Mouse (Mus musculus) neural tube, embryonic 14.5 days (tissue): ENCODE results near the gene Cadm4. TPM values are rescaled to one million over a fixed set of nuclear protein-coding genes. Genes with fewer than 3 reads are reported as not detected.
A peak's percentile ranks its signal among the peaks of the same experiment; 100 is the strongest.

Experiments used
- ATAC-seq: fragments of 200-750 bp; cut with Nextera tagmentation; 2 replicates; pipeline ENCODE4 v1.8.0; 2017; ENCODE audit warnings: low read depth, mild to moderate bottlenecking, moderate TSS enrichment, moderate library complexity
- H3K27ac ChIP-seq: fragments of 300-500 bp; sonication (generic); 2 replicates; pipeline ENCODE4 v1.5.1; 2014; ENCODE audit warnings: low read depth, mild to moderate bottlenecking, control low read depth, low read length, moderate library complexity, mixed read lengths
- H3K27me3 ChIP-seq: fragments of 300-500 bp; sonication (generic); 2 replicates; pipeline ENCODE4 v1.6.1; 2014; ENCODE audit warnings: low read length; ENCODE audit not compliant: control insufficient read depth, insufficient read depth
- H3K36me3 ChIP-seq: fragments of 300-500 bp; sonication (generic); 2 replicates; pipeline ENCODE4 v1.6.1; 2014; ENCODE audit warnings: low read length, mixed read lengths; ENCODE audit not compliant: control insufficient read depth, insufficient read depth
- H3K4me1 ChIP-seq: fragments of 300-500 bp; sonication (generic); 2 replicates; pipeline ENCODE4 v1.6.1; 2014; ENCODE audit warnings: low read length; ENCODE audit not compliant: control insufficient read depth, insufficient read depth
- H3K4me2 ChIP-seq: fragments of 300-500 bp; sonication (generic); 2 replicates; pipeline ENCODE4 v1.6.1; 2014; ENCODE audit warnings: mild to moderate bottlenecking, low read depth, low read length, control low read depth
- H3K4me3 ChIP-seq: fragments of 300-500 bp; sonication (generic); 2 replicates; pipeline ENCODE4 v1.5.1; 2014; ENCODE audit warnings: low read depth, low read length, control low read depth, mixed read lengths
- H3K9ac ChIP-seq: fragments of 300-500 bp; sonication (generic); replicated peaks from 2 replicates; pipeline ENCODE4 v1.6.1; 2014; ENCODE audit warnings: low read depth, mild to moderate bottlenecking, control low read depth, low read length, mixed read lengths
- H3K9me3 ChIP-seq: fragments of 300-500 bp; sonication (generic); 2 replicates; pipeline ENCODE4 v1.6.1; 2016; ENCODE audit warnings: low read length; ENCODE audit not compliant: control insufficient read depth
- WGBS: fragments of 180-500 bp; shearing (Covaris S2); extraction: QIAGEN DNeasy Blood & Tissue Kit; methylation state at CpG from one replicate; pipeline ENCODE4 v1.1.7; 2014; 5-methylcytosine and 5-hydroxymethylcytosine counted together
- polyA plus RNA-seq: library from polyadenylated mRNA; unstranded; fragments of >200 nt; fragmentation: Nextera tagmentation; extraction: Ambion mirVana; gene quantifications from 2 replicates; pipeline ENCODE4 v1.2.1, GENCODE M21; 2014

The Cadm4 gene
- polyA plus RNA-seq, 1 experiment from 2014 or later = 22.6 TPM

DNA sequence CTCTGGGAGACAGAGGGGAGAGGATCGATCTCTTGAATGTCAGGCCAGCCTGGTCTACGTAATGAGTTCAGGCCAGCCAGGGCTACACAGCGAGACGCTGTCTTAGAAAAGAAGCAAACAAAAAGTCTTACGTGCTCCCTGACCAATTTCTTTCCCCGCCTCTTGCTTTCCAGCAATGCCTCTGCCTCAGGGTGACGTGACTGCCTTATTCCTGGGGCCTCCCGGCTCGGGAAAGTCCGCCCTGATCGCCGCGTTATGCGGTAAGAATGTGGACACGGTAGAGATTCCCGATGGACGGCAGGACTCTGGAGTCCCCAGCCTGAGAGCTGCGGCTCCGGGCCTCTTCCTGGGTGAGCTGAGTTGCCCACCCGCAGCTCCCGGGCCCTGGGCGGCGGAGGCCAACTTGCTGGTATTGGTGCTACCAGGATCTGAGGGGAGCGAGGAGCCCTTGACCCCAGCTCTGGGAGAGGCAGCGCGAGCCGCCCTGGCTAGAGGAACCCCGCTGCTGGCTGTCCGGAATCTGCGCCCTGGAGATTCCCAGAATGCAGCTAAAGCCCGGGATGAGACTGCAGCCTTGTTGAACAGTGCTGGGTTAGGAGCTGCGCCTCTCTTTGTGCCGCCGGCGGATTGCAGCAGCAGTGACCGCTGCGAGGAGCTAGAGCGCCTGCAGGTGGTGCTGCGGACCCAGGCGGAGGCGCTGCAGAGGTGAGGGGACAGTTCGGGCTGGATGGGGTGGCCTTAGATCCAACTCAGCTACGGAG lies 49.6 kb downstream of the Cadm4 start:
- peak; percentile 55 for ATAC-seq
- under 1% methylated on average over 43 of the region's 43 CpGs for WGBS
- no peaks in the 10 kb centered on the region for H3K9me3 ChIP-seq
- H3K4me1 ChIP-seq = peaks cover 33% of the 10 kb centered on the region
- no peaks in the 10 kb centered on the region for H3K27me3 ChIP-seq
- H3K9ac ChIP-seq = peak overlapping the region; percentile 96
- peak overlapping the region; percentile 81 for H3K27ac ChIP-seq
- H3K4me3 ChIP-seq = peak overlapping the region; percentile 72
- peaks cover 16% of the 10 kb centered on the region for H3K36me3 ChIP-seq
- H3K4me2 ChIP-seq = peak overlapping the region; percentile 96

GRCm38 (mm10) chr7:24533031-24533571 lies 51.3 kb downstream of the Cadm4 start:
- Histone ChIP-seq H3K4me2 (no peak overlapping the region), H3K9me3 (no peaks in the 10 kb centered on the region), H3K9ac (no peak overlapping the region), H3K36me3 (peaks cover 16% of the 10 kb centered on the region), H3K4me3 (no peak overlapping the region), H3K27ac (no peak overlapping the region), H3K4me1 (peaks cover 33% of the 10 kb centered on the region), H3K27me3 (no peaks in the 10 kb centered on the region)
- WGBS = 60% methylated on average over 28 of the region's 28 CpGs
- ATAC-seq = no peak

GRCm38 (mm10) chr7:24533806-24534205 lies 52.0 kb downstream of the Cadm4 start:
- ATAC-seq = no peak
- H3K4me1 ChIP-seq = peaks cover 33% of the 10 kb centered on the region
- peak overlapping the region; percentile 13; the same call in 1 of the 2 replicates for H3K4me3 ChIP-seq
- WGBS = 17% methylated on average over 23 of the region's 42 CpGs
- H3K27me3 ChIP-seq = no peaks in the 10 kb centered on the region
- no peak overlapping the region for H3K27ac ChIP-seq
- H3K9me3 ChIP-seq = no peaks in the 10 kb centered on the region
- 0 out of 2 replicates have a peak overlapping the region, but pooled peaks have one; percentile 8 for H3K4me2 ChIP-seq
- peaks cover 16% of the 10 kb centered on the region for H3K36me3 ChIP-seq
- no peak overlapping the region; the same call in 1 of the 2 replicates for H3K9ac ChIP-seq

DNA sequence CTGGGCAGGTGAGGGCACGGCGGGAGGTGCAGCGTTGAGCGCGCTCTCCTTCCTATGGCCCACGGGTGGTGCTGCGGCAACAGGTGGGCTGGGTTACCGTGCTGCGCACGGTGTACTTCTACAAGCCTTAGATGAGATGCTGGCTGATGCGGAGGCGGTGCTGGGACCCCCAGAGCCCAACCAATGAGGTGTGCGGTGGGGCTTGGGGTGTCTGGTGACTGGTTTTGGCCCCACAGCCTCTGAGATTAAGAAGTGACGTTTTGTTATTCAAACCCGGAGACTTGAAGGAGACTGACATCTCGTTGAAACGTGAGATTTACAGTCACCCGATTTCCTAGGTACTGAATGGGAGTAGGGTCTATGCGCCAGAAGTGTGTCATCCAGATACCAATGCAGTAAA lies 52.5 kb downstream of the Cadm4 start:
- WGBS = 23% methylated on average over 19 of the region's 19 CpGs
- Histone ChIP-seq H3K9me3 (no peaks in the 10 kb centered on the region), H3K4me1 (peaks cover 30% of the 10 kb centered on the region), H3K27me3 (no peaks in the 10 kb centered on the region), H3K36me3 (peaks cover 16% of the 10 kb centered on the region), H3K4me2 (0 out of 2 replicates have a peak overlapping the region, but pooled peaks have one; percentile 8), H3K27ac (no peak overlapping the region), H3K4me3 (peak overlapping the region; percentile 13; the same call in 1 of the 2 replicates), H3K9ac (no peak overlapping the region; the same call in 1 of the 2 replicates)
- no peak for ATAC-seq

- H3K9me3 ChIP-seq = no peaks in the 10 kb centered on the region
- no peaks in the 10 kb centered on the region for H3K27me3 ChIP-seq
- 61% methylated on average over 4 of the region's 4 CpGs for WGBS
- H3K4me3 ChIP-seq = no peak overlapping the region
- peaks cover 20% of the 10 kb centered on the region for H3K4me1 ChIP-seq
- H3K4me2 ChIP-seq = no peak overlapping the region
- H3K27ac ChIP-seq = no peak overlapping the region
- ATAC-seq = no peak
- H3K9ac ChIP-seq = no peak overlapping the region
- peaks cover 16% of the 10 kb centered on the region for H3K36me3 ChIP-seq
These were observed 55.3 kb downstream of the Cadm4 start for GRCm38 (mm10) chr7:24537081-24537480.

DNA sequence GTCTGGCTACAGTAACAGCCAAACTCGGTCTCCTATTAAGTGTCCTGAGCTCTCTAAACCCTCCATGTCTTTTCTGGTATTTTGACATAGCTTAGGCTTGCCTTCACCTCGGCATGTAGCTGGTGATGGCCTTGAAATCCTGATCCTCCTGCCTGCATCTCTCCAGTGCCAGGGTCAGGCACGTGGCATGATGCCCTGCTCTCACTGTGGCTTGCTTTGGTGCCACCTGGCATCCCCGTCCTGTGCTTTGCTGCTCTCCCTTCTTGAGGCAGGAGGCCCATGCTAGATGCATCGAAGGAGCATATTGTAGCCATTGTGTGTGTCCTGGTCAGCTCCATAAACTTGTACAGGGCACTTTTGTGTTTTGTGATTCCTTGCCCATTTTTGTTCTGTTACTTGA lies 55.8 kb downstream of the Cadm4 start:
- Histone ChIP-seq H3K27me3 (no peaks in the 10 kb centered on the region), H3K4me3 (no peak overlapping the region), H3K9me3 (no peaks in the 10 kb centered on the region), H3K9ac (no peak overlapping the region), H3K4me2 (no peak overlapping the region), H3K27ac (no peak overlapping the region), H3K36me3 (peaks cover 16% of the 10 kb centered on the region), H3K4me1 (peaks cover 15% of the 10 kb centered on the region)
- WGBS = 81% methylated on average over 5 of the region's 5 CpGs
- ATAC-seq = no peak

DNA sequence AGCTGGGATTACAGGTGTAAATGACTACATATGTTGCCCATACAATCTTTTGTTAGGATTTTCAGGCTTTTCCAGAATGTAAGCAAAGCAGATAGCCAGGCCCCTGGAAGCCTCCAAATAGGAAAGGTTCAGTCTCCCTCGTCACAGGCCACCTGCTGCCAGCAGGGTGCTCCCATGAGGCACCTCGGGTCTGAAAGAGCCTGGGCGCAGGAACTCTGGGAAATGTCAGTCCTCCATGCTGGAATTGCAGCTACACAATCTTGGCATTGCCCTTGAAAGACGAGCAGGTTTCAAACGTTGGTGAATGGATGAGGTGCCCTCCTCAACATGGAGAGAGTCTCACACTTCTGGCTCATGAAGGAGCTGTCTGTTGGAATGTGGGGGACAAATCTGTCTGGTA lies 56.3 kb downstream of the Cadm4 start:
- Histone ChIP-seq H3K36me3 (peaks cover 16% of the 10 kb centered on the region), H3K27me3 (no peaks in the 10 kb centered on the region), H3K4me1 (peaks cover 13% of the 10 kb centered on the region), H3K4me2 (no peak overlapping the region), H3K4me3 (no peak overlapping the region), H3K9ac (no peak overlapping the region), H3K27ac (no peak overlapping the region), H3K9me3 (no peaks in the 10 kb centered on the region)
- WGBS = 57% methylated on average over 5 of the region's 5 CpGs
- no peak for ATAC-seq

DNA sequence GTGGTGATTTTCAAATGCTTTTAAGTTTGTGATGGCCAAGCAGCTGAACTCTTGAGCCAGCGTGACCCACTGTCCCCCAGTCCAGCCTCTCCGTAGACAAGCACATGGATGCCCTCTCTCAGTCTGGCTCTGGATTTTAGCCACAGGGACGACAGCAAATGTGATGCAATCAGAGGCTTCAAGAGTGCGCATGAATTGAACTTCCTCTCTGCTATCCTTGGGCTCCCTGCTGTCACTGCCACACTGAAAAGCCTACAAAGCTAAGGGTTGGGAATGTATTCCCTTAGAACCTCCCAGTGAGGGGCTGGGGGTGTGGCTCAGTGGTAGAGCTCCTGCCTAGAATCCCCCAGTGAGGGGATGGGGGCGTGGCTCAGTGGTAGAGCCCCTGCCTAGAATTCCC lies 56.9 kb downstream of the Cadm4 start:
- Histone ChIP-seq H3K9ac (no peak overlapping the region), H3K4me3 (no peak overlapping the region), H3K4me1 (peaks cover 11% of the 10 kb centered on the region), H3K9me3 (no peaks in the 10 kb centered on the region), H3K4me2 (no peak overlapping the region), H3K27me3 (no peaks in the 10 kb centered on the region), H3K27ac (no peak overlapping the region), H3K36me3 (peaks cover 10% of the 10 kb centered on the region)
- no peak for ATAC-seq
- 79% methylated on average over 5 of the region's 5 CpGs for WGBS

DNA sequence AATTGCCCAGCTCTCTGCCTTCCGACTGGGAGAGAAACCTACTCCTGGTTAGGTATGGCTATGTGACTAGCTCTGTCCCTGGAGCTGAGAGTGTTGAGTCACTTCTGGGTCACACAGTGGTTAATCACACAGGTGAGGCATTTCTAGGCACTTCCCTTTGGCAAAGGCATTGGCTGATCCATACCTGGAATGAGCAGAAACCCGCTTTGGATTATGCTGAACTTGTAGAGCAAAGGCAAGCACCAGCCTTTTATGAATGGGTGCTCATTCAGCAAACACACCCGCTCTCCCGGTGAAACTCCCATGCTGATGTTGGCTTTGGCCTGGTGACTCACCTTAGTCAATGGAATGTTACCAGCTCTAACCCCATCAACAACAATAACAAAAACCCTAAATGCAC lies 57.9 kb downstream of the Cadm4 start:
- Histone ChIP-seq H3K4me3 (no peak overlapping the region), H3K4me1 (peaks cover 4% of the 10 kb centered on the region; the same call in 1 of the 2 replicates), H3K27me3 (no peaks in the 10 kb centered on the region), H3K4me2 (no peak overlapping the region), H3K36me3 (peaks cover 7% of the 10 kb centered on the region; the same call in 1 of the 2 replicates), H3K9me3 (no peaks in the 10 kb centered on the region), H3K9ac (no peak overlapping the region), H3K27ac (no peak overlapping the region)
- WGBS = 98% methylated on average over 4 of the region's 4 CpGs
- no peak for ATAC-seq
